Mouse (Mus musculus) erythroblast, embryonic 14.5 days (primary cell): Measurements from ENCODE around the gene Cenpj.

Experiments
- GATA1 ChIP-seq: IDR thresholded peaks from 2 replicates; pipeline ENCODE4 v1.6.1; 2012; ENCODE audit warnings: low read length, inconsistent platforms, mixed read lengths
- TAL1 ChIP-seq: IDR thresholded peaks from 3 replicates; pipeline ENCODE4 v1.6.1; 2012; ENCODE audit warnings: low read length, inconsistent platforms, mixed read lengths

DNA sequence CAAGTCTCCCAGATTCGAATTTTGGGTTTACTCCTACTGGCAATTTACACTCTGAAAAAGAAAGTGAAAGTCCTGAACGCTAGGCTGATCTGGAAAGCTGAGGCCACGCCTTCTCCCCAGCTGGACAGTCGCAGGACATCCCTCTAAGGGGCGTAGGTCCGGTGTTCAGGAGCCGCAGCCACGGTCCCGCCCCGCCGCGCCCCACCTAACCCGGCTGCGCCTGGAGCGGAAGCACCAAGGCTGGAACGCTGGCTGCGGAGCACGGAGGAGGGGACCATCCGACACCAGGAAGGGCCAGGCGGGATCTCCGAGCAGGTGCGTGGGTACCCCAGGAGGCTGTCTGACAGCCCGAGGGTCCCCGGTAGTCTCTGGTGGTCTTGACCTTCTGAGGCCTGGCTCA lies at the start of gene Cenpj, which contains the start of gene Parp4:
- TF ChIP-seq GATA1 (no peak), TAL1 (no peak)
